ENCODE assay signal across 13 mouse cellular contexts in the genomic region with DNA sequence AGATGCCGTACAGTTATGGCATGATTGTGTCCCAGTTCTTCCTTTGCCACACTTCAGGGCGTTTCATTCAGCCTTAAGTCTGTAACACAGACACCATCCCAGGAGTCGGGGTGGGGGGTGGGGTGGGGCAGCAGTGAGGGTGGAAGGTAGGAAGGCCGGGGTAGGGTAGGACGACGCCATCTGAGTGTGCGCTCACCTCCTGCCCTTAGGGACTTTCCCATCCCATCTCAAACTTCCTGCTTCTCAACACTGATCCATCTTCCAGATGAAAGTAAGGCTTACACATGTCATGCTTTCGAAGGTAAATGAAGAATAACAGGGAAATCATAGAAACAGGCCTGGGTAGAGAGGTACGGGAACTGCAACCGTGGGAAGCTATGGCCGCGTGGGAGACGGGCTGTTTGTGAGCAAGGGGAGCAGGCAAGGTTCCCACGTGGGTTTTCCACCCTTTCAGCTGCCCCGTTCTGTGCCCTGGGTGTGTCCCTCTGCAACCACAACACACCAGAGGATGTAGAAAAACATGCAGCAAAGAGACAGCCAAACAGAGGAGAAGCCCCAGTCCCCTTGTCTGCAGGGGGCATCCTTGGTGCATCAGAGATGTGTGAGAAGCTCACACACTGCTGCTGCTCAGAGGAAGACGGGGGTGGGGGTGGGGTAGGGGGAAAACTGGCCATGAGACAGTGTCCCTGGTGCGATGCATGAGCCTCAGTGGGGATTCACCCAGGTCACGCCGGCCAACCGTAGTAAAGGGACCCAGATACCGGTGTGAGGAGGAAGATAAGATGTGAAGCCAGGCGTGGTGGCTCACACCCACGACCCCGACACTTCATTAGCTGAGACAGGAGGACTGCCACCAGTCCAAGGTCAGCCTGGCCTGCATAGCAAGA. TPM values are rescaled to one million over a fixed set of nuclear protein-coding genes. Genes with fewer than 3 reads are reported as not detected.
DNase-seq lines count a peak whose midpoint lies in the region; ATAC-seq lines count a peak whose summit lies in the region.
"Had no signal": no experiment of that assay in that cellular context is flagged by ENCODE, and none has a peak within 500 bp of the region (broad histone marks: within the 10 kb centered on the region; RNA-seq: fewer than 3 reads in every experiment).

No protein-coding gene starts in this region.

- H3K9me3 ChIP-seq in forebrain, embryonic 10.5 days = no peaks in the 10 kb centered on the region
- no peaks in the 10 kb centered on the region for H3K9me3 ChIP-seq in forebrain, embryonic 11.5 days (ENCODE audit: control insufficient read depth, low read length)
- no peaks in the 10 kb centered on the region for H3K9me3 ChIP-seq in forebrain, embryonic 15.5 days
- H3K9me3 ChIP-seq in midbrain, embryonic 14.5 days (ENCODE audit: control insufficient read depth, low read length) = no peaks in the 10 kb centered on the region

- H3K4me1 ChIP-seq in forebrain, embryonic 10.5 days = peaks cover 50% of the 10 kb centered on the region
- H3K4me1 ChIP-seq in forebrain, embryonic 11.5 days (replicated peaks; ENCODE audit: control insufficient read depth, insufficient read depth, low read length) = peaks cover 24% of the 10 kb centered on the region
- H3K4me1 ChIP-seq in forebrain, embryonic 15.5 days = peaks cover 46% of the 10 kb centered on the region
- peaks cover 39% of the 10 kb centered on the region for H3K4me1 ChIP-seq in midbrain, embryonic 14.5 days (ENCODE audit: control insufficient read depth, insufficient read depth, low read length)

- no peak for ATAC-seq in forebrain, embryonic 11.5 days (replicated peaks; ENCODE audit: low FRiP score)
- ATAC-seq in CD4-positive, CD25-positive, alpha-beta regulatory T cell, adult 4 months = peak; percentile 69
- ATAC-seq in forebrain, embryonic 15.5 days (replicated peaks) = no peak
- ATAC-seq in midbrain, embryonic 14.5 days (ENCODE audit: low FRiP score, low TSS enrichment) = no peak
- no peak for ATAC-seq in erythroid progenitor cell, adult 5-6 weeks (replicated peaks; ENCODE audit: low FRiP score, poor library complexity, severe bottlenecking)

- H3K4me2 ChIP-seq in forebrain, embryonic 11.5 days (ENCODE audit: low read depth, low read length, severe bottlenecking) = no peak overlapping the region
- no peak overlapping the region for H3K4me2 ChIP-seq in forebrain, embryonic 15.5 days (replicated peaks)
- H3K4me2 ChIP-seq in midbrain, embryonic 14.5 days (ENCODE audit: low read length) = no peak overlapping the region

- WGBS in forebrain, embryonic 10.5 days = 76% methylated on average over 24 of the region's 24 CpGs
- WGBS in forebrain, embryonic 11.5 days = 67% methylated on average over 24 of the region's 24 CpGs
- 61% methylated on average over 24 of the region's 24 CpGs for WGBS in forebrain, embryonic 15.5 days
- 67% methylated on average over 24 of the region's 24 CpGs for WGBS in midbrain, embryonic 14.5 days

- peaks cover 13% of the 10 kb centered on the region for H3K27me3 ChIP-seq in forebrain, embryonic 10.5 days (ENCODE audit: poor library complexity, severe bottlenecking)
- H3K27me3 ChIP-seq in forebrain, embryonic 11.5 days (ENCODE audit: control insufficient read depth, insufficient read depth, low read length) = no peaks in the 10 kb centered on the region
- H3K27me3 ChIP-seq in forebrain, embryonic 15.5 days = no peaks in the 10 kb centered on the region
- H3K27me3 ChIP-seq in midbrain, embryonic 14.5 days (ENCODE audit: control insufficient read depth, insufficient read depth, low read length) = no peaks in the 10 kb centered on the region

- no peak for DNase-seq in forebrain, embryonic 10.5 days (ENCODE audit: extremely low spot score, low spot score)
- no peak for DNase-seq in forebrain, embryonic 11.5 days (ENCODE audit: low spot score)
- no peak for DNase-seq in midbrain, embryonic 14.5 days
- no peak for DNase-seq in left cerebral cortex, adult 18-20 months (ENCODE audit: low spot score in 2 of 2)
- no peak for DNase-seq in frontal cortex, adult 2 months (ENCODE audit: extremely low spot score in 1 of 2, low spot score in 1 of 2)
- DNase-seq: heart, adult 2 months; heart, postnatal 36 days; kidney, postnatal 25 days; spleen, adult 18-20 months; thymus, adult 2 months had no signal

- no peaks in the 10 kb centered on the region for H3K36me3 ChIP-seq in forebrain, embryonic 10.5 days (replicated peaks)
- H3K36me3 ChIP-seq in forebrain, embryonic 11.5 days (ENCODE audit: control insufficient read depth, insufficient read depth, low read length) = no peaks in the 10 kb centered on the region
- no peaks in the 10 kb centered on the region for H3K36me3 ChIP-seq in forebrain, embryonic 15.5 days
- no peaks in the 10 kb centered on the region for H3K36me3 ChIP-seq in midbrain, embryonic 14.5 days (ENCODE audit: control insufficient read depth, insufficient read depth, low read length)

- peak overlapping the region; percentile 77 for H3K27ac ChIP-seq in forebrain, embryonic 10.5 days
- H3K27ac ChIP-seq in forebrain, embryonic 11.5 days (ENCODE audit: low read depth, low read length) = no peak overlapping the region
- H3K27ac ChIP-seq in forebrain, embryonic 15.5 days (replicated peaks) = peak overlapping the region; percentile 88
- peak overlapping the region; percentile 83 for H3K27ac ChIP-seq in midbrain, embryonic 14.5 days (replicated peaks; ENCODE audit: low read depth, low read length)
- H3K27ac ChIP-seq: heart, adult 2 months had no signal

- no peak overlapping the region for H3K4me3 ChIP-seq in forebrain, embryonic 10.5 days
- no peak overlapping the region for H3K4me3 ChIP-seq in forebrain, embryonic 11.5 days (ENCODE audit: low read depth, low read length)
- no peak overlapping the region for H3K4me3 ChIP-seq in forebrain, embryonic 15.5 days
- no peak overlapping the region for H3K4me3 ChIP-seq in midbrain, embryonic 14.5 days (replicated peaks; ENCODE audit: low read depth, low read length)
- H3K4me3 ChIP-seq: heart, adult 2 months had no signal

- H3K9ac ChIP-seq in forebrain, embryonic 11.5 days (ENCODE audit: low read length) = no peak overlapping the region
- H3K9ac ChIP-seq in forebrain, embryonic 15.5 days (replicated peaks) = no peak overlapping the region
- no peak overlapping the region for H3K9ac ChIP-seq in midbrain, embryonic 14.5 days (replicated peaks; ENCODE audit: low read length)

RNA-seq across cellular contexts. Expression of a gene that starts 54.6 kb away (rescaled TPM):
- polyA plus RNA-seq in forebrain, embryonic 10.5 days (2016; fragmentation: Nextera tagmentation; extraction: Ambion mirVana) = 15.5 and 16.8 TPM in 2 replicates
- 16.5 and 20.8 TPM in 2 replicates for polyA plus RNA-seq in forebrain, embryonic 11.5 days (2014; fragmentation: Nextera tagmentation; extraction: Ambion mirVana)
- 10 to 100 TPM in 1 of 2 experiments, 1 to 10 TPM in 1; 9.0 to 12.2 TPM for polyA plus RNA-seq in CD4-positive, CD25-positive, alpha-beta regulatory T cell, adult 4 months (2017; shearing (Covaris generic))
- polyA plus RNA-seq in forebrain, embryonic 15.5 days (2015; fragmentation: Nextera tagmentation; extraction: Ambion mirVana) = 62.2 and 69.1 TPM in 2 replicates
- 65.4 and 68.5 TPM in 2 replicates for polyA plus RNA-seq in midbrain, embryonic 14.5 days (2014; fragmentation: Nextera tagmentation; extraction: Ambion mirVana)
- total RNA-seq in left cerebral cortex, adult 18-20 months (2021) = 100 to 1,000 TPM; 216 to 223 TPM
- 12.2 TPM in 1 of 2 replicates, not detected in the other for total RNA-seq in erythroid progenitor cell, adult 5-6 weeks (2015; ENCODE audit: low replicate concordance)
- not detected in 2 replicates for total RNA-seq in erythroid progenitor cell, adult 5-6 weeks (2017; ENCODE audit: low replicate concordance)
- 217 and 235 TPM in 2 replicates for polyA plus RNA-seq in frontal cortex, adult 2 months (2012; rRNA removed)

RNA-seq across cellular contexts. Expression of a gene that starts 57.0 kb away (rescaled TPM):
- 108 and 110 TPM in 2 replicates for polyA plus RNA-seq in forebrain, embryonic 10.5 days (2016; fragmentation: Nextera tagmentation; extraction: Ambion mirVana)
- 105 and 107 TPM in 2 replicates for polyA plus RNA-seq in forebrain, embryonic 11.5 days (2014; fragmentation: Nextera tagmentation; extraction: Ambion mirVana)
- 10 to 100 TPM; 50.4 to 58.5 TPM for polyA plus RNA-seq in CD4-positive, CD25-positive, alpha-beta regulatory T cell, adult 4 months (2017; shearing (Covaris generic))
- polyA plus RNA-seq in forebrain, embryonic 15.5 days (2015; fragmentation: Nextera tagmentation; extraction: Ambion mirVana) = 88.2 and 89.3 TPM in 2 replicates
- 74.1 and 85.6 TPM in 2 replicates for polyA plus RNA-seq in midbrain, embryonic 14.5 days (2014; fragmentation: Nextera tagmentation; extraction: Ambion mirVana)
- 10 to 100 TPM; 28.0 to 29.5 TPM for total RNA-seq in left cerebral cortex, adult 18-20 months (2021)
- total RNA-seq in erythroid progenitor cell, adult 5-6 weeks (2015; ENCODE audit: low replicate concordance) = 4.0 and 6.7 TPM in 2 replicates
- 2.1 and 2.2 TPM in 2 replicates for total RNA-seq in erythroid progenitor cell, adult 5-6 weeks (2017; ENCODE audit: low replicate concordance)
- 41.0 and 42.9 TPM in 2 replicates for polyA plus RNA-seq in frontal cortex, adult 2 months (2012; rRNA removed)
